Mouse (Mus musculus): ENCODE data around the gene Dusp10. TPM values are rescaled to one million over a fixed set of nuclear protein-coding genes. Genes with fewer than 3 reads are reported as not detected.

Gene Dusp10
- polyA plus RNA-seq, 1 experiment from 2014 or later, result 10.5 TPM

DNA sequence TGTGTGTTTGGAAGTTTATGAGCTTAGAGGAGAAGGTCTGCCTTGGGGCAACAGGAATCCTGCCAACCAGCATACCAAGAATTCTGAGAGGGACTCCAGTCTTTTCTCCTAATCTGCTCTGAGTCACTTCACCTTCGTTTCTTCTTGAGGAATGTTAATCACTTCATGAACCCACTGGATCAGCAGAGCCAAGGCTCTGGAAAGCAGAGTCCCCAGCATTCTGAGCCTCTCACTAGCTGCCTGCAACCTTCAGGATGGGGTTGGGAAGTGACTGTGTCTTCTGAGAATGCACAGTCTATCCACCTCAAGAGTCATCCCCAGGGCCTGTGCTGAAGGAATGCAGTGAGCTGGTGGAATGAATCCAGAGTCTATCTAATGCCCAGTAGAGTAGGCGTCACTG is 63.7 kb downstream of the Dusp10 start:
- H3K27ac ChIP-seq, result no peak overlapping the region
- peaks cover 10% of the 10 kb centered on the region for H3K4me1 ChIP-seq (replicated peaks)

GRCm38 (mm10) chr1:184079304-184079703 is 66.2 kb downstream of the Dusp10 start:
- H3K9ac ChIP-seq, result no peak overlapping the region
- no peaks in the 10 kb centered on the region for H3K9me3 ChIP-seq (replicated peaks)
- no peaks in the 10 kb centered on the region for H3K27me3 ChIP-seq
- no peak overlapping the region for H3K4me2 ChIP-seq
- H3K27ac ChIP-seq, result no peak overlapping the region
- ATAC-seq (replicated peaks; ENCODE audit: insufficient number of reproducible peaks, insufficient read depth, low FRiP score, low read depth), result no peak
- H3K36me3 ChIP-seq, result peaks cover 4% of the 10 kb centered on the region; the same call in 1 of the 2 replicates
- 91% methylated on average over 3 of the region's 3 CpGs for WGBS
- no peak overlapping the region for H3K4me3 ChIP-seq
- H3K4me1 ChIP-seq (replicated peaks), result peaks cover 10% of the 10 kb centered on the region

More for the DNA sequence above, 63.7 kb downstream of the Dusp10 start:
- no peaks in the 10 kb centered on the region for H3K9me3 ChIP-seq (replicated peaks)
- H3K9ac ChIP-seq, result no peak overlapping the region
- H3K36me3 ChIP-seq, result peaks cover 15% of the 10 kb centered on the region
- ATAC-seq (replicated peaks; ENCODE audit: insufficient number of reproducible peaks, insufficient read depth, low FRiP score, low read depth), result no peak
- no peak overlapping the region for H3K4me2 ChIP-seq
- H3K27me3 ChIP-seq, result no peaks in the 10 kb centered on the region
- no peak overlapping the region for H3K4me3 ChIP-seq
- 25% methylated on average over 2 of the region's 2 CpGs for WGBS

DNA sequence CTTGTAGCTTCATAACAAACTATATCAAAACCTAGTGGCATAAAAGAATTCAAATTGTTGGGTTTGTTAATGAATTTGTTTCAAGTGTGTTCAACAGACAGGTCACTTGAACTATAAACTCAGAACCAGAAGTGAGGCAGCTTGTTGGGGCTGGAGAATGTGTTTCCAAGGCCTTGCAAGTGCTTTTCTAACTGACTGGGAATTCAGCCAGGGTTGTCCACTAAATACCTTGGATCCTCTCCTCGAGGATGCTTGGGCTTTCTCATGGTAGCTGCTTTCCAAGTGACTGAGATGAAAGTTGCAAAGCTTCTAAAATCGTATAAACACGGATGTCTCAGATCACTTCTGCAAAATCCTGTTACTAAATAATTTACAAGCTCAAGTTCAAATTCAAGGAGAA is 69.6 kb downstream of the Dusp10 start:
- H3K4me1 ChIP-seq (replicated peaks), result no peaks in the 10 kb centered on the region
- H3K9ac ChIP-seq, result no peak overlapping the region
- H3K36me3 ChIP-seq, result no peaks in the 10 kb centered on the region
- ATAC-seq (replicated peaks; ENCODE audit: insufficient number of reproducible peaks, insufficient read depth, low FRiP score, low read depth), result no peak
- H3K27ac ChIP-seq, result no peak overlapping the region
- H3K4me2 ChIP-seq, result no peak overlapping the region
- H3K9me3 ChIP-seq (replicated peaks), result no peaks in the 10 kb centered on the region
- no peak overlapping the region for H3K4me3 ChIP-seq
- H3K27me3 ChIP-seq, result no peaks in the 10 kb centered on the region
- 59% methylated on average over 3 of the region's 3 CpGs for WGBS

- H3K27me3 ChIP-seq, result no peaks in the 10 kb centered on the region
- 72% methylated on average over 7 of the region's 7 CpGs for WGBS
- H3K9ac ChIP-seq, result no peak overlapping the region
- H3K4me1 ChIP-seq (replicated peaks), result no peaks in the 10 kb centered on the region
- H3K36me3 ChIP-seq, result no peaks in the 10 kb centered on the region
- H3K4me2 ChIP-seq, result no peak overlapping the region
- no peak for ATAC-seq (replicated peaks; ENCODE audit: insufficient number of reproducible peaks, insufficient read depth, low FRiP score, low read depth)
- no peak overlapping the region for H3K4me3 ChIP-seq
- no peaks in the 10 kb centered on the region for H3K9me3 ChIP-seq (replicated peaks)
- H3K27ac ChIP-seq, result no peak overlapping the region
Measured at GRCm38 (mm10) chr1:184083166-184083565, 70.1 kb downstream of the Dusp10 start.

DNA sequence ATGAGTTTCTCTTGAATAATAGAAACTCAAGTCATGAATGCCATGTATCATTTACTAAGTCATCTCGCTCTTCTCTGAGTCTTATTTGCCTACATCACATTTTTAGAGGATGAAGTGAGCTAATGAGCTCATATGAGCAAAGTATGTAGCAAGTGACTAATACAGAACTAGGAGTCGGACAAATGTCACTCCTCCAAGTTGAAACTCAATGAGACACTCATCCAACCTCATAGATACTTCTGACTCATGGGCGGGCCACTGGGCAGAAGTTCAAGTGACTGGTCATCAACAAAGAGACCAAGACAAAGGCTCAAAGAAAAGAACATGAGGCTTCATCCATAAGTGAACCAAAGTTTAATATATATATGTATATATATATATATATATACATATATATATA is 71.9 kb downstream of the Dusp10 start:
- H3K27ac ChIP-seq, result no peak overlapping the region
- H3K4me3 ChIP-seq, result no peak overlapping the region
- no peak overlapping the region for H3K9ac ChIP-seq
- H3K27me3 ChIP-seq, result no peaks in the 10 kb centered on the region
- 79% methylated on average over 3 of the region's 3 CpGs for WGBS
- H3K36me3 ChIP-seq, result no peaks in the 10 kb centered on the region
- no peaks in the 10 kb centered on the region for H3K9me3 ChIP-seq (replicated peaks)
- ATAC-seq (replicated peaks; ENCODE audit: insufficient number of reproducible peaks, insufficient read depth, low FRiP score, low read depth), result no peak
- no peak overlapping the region for H3K4me2 ChIP-seq
- no peaks in the 10 kb centered on the region for H3K4me1 ChIP-seq (replicated peaks)

- Histone ChIP-seq H3K4me3 (no peak overlapping the region), H3K4me2 (no peak overlapping the region), H3K36me3 (no peaks in the 10 kb centered on the region), H3K27ac (no peak overlapping the region), H3K9ac (no peak overlapping the region), H3K4me1 (replicated peaks) (peaks cover 8% of the 10 kb centered on the region; the same call in 1 of the 2 replicates), H3K27me3 (no peaks in the 10 kb centered on the region), H3K9me3 (replicated peaks) (no peaks in the 10 kb centered on the region)
- 53% methylated on average over 6 of the region's 6 CpGs for WGBS
- ATAC-seq (replicated peaks; ENCODE audit: insufficient number of reproducible peaks, insufficient read depth, low FRiP score, low read depth), result no peak
Measured at GRCm38 (mm10) chr1:184090515-184090914, 77.4 kb downstream of the Dusp10 start.

GRCm38 (mm10) chr1:184094914-184095313 is 81.8 kb downstream of the Dusp10 start:
- H3K4me3 ChIP-seq, result no peak overlapping the region
- H3K27me3 ChIP-seq, result no peaks in the 10 kb centered on the region
- H3K27ac ChIP-seq, result no peak overlapping the region
- H3K4me2 ChIP-seq, result no peak overlapping the region
- H3K9ac ChIP-seq, result no peak overlapping the region
- WGBS, result 74% methylated on average over 3 of the region's 3 CpGs
- H3K9me3 ChIP-seq (replicated peaks), result no peaks in the 10 kb centered on the region
- no peak for ATAC-seq (replicated peaks; ENCODE audit: insufficient number of reproducible peaks, insufficient read depth, low FRiP score, low read depth)
- H3K36me3 ChIP-seq, result no peaks in the 10 kb centered on the region
- H3K4me1 ChIP-seq (replicated peaks), result peaks cover 15% of the 10 kb centered on the region

DNA sequence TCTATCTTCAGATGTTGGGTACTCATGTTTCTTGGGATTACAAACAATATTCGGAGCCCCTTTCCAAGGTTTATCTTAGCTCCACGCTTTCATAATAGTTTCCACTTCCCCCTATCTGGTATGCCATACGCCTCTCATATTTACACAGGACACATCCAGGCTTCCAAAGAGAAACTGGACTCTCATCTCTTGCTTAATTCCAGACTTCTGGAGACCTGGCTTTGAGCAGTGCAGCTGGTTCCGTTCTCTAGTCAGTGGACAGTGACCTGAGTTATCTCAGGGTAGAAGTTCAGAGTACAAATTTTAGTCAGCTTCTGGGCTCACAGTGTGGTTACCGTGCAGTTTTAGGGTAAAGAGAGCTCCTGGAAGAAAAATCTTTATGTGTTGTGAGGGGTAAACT is 87.3 kb downstream of the Dusp10 start:
- no peak for ATAC-seq (replicated peaks; ENCODE audit: insufficient number of reproducible peaks, insufficient read depth, low FRiP score, low read depth)
- peaks cover 7% of the 10 kb centered on the region for H3K4me1 ChIP-seq (replicated peaks)
- H3K27ac ChIP-seq, result no peak overlapping the region
- no peak overlapping the region for H3K4me3 ChIP-seq
- H3K9me3 ChIP-seq (replicated peaks), result no peaks in the 10 kb centered on the region
- no peaks in the 10 kb centered on the region for H3K36me3 ChIP-seq
- WGBS, result 60% methylated on average over 5 of the region's 5 CpGs
- H3K4me2 ChIP-seq, result no peak overlapping the region
- H3K27me3 ChIP-seq, result no peaks in the 10 kb centered on the region
- H3K9ac ChIP-seq, result no peak overlapping the region

DNA sequence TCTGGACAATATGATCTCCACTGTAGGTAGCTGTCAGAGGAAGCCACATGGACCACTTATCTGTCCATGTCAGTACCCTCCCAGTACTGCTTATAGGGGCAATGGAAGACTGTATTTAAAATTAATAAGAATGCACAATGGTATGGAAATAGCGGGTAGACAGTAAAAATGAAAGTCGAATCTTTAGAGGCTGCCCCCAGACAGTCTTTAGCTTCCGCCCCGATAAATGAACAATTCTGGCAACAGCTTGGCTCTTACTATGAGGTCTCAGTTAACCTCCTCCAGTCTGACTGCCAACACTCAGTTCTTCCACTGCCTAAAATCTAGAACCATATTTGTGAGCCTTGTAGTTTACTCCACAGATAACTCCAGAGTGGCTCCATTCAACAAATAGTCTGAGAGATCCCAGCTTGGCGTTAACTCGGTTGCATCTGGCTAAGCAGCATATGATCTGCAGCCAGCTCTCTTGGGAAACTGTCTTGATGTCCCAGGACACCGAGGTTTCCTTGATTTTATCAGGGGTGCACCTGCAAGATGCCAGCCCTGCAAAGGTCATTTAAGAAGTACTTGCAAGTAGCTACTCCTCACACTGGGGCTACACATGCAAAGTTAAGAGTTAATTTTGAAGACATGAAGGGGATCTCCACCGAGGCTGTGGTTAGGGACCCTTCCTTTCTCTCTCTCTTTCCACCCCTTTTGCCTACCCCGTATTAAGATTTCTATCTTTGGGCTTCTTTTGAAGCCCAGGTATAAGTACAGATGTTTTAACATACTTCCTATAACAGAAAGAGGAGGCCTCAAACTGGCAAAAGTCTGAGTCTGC is 88.0 kb downstream of the Dusp10 start:
- H3K4me3 ChIP-seq, result no peak overlapping the region
- H3K4me2 ChIP-seq, result no peak overlapping the region
- H3K27ac ChIP-seq, result no peak overlapping the region
- no peaks in the 10 kb centered on the region for H3K9me3 ChIP-seq (replicated peaks)
- H3K36me3 ChIP-seq, result no peaks in the 10 kb centered on the region
- peaks cover 7% of the 10 kb centered on the region for H3K4me1 ChIP-seq (replicated peaks)
- no peak overlapping the region for H3K9ac ChIP-seq
- 80% methylated on average over 9 of the region's 9 CpGs for WGBS
- no peak for ATAC-seq (replicated peaks; ENCODE audit: insufficient number of reproducible peaks, insufficient read depth, low FRiP score, low read depth)
- no peaks in the 10 kb centered on the region for H3K27me3 ChIP-seq

DNA sequence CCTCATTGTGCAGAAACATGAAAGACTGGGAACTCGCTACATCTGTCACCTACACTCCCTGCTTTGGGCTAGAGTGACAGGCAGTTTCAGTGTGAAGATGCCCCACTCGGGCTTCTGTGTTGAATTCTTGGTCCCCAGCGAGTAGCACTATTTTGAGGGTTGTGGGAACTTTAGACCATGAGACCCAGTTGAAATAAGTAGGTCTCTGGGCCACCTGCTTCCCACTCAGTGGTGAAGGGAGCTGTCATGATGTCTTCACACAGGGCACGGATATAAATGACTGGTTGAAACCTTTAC is 88.6 kb downstream of the Dusp10 start:
- Histone ChIP-seq H3K36me3 (no peaks in the 10 kb centered on the region), H3K4me3 (no peak overlapping the region), H3K9me3 (replicated peaks) (no peaks in the 10 kb centered on the region), H3K4me2 (no peak overlapping the region), H3K9ac (no peak overlapping the region), H3K4me1 (replicated peaks) (peaks cover 6% of the 10 kb centered on the region), H3K27ac (no peak overlapping the region), H3K27me3 (no peaks in the 10 kb centered on the region)
- WGBS, result 59% methylated on average over 4 of the region's 4 CpGs
- ATAC-seq (replicated peaks; ENCODE audit: insufficient number of reproducible peaks, insufficient read depth, low FRiP score, low read depth), result no peak

- no peak overlapping the region for H3K27ac ChIP-seq
- no peak overlapping the region for H3K4me3 ChIP-seq
- 67% methylated on average over 2 of the region's 2 CpGs for WGBS
- no peaks in the 10 kb centered on the region for H3K27me3 ChIP-seq
- H3K9me3 ChIP-seq (replicated peaks), result no peaks in the 10 kb centered on the region
- H3K4me2 ChIP-seq, result no peak overlapping the region
- ATAC-seq (replicated peaks; ENCODE audit: insufficient number of reproducible peaks, insufficient read depth, low FRiP score, low read depth), result no peak
- no peaks in the 10 kb centered on the region for H3K36me3 ChIP-seq
- H3K9ac ChIP-seq, result no peak overlapping the region
- no peaks in the 10 kb centered on the region for H3K4me1 ChIP-seq (replicated peaks)
Measured at GRCm38 (mm10) chr1:184106832-184107231, 93.7 kb downstream of the Dusp10 start.

DNA sequence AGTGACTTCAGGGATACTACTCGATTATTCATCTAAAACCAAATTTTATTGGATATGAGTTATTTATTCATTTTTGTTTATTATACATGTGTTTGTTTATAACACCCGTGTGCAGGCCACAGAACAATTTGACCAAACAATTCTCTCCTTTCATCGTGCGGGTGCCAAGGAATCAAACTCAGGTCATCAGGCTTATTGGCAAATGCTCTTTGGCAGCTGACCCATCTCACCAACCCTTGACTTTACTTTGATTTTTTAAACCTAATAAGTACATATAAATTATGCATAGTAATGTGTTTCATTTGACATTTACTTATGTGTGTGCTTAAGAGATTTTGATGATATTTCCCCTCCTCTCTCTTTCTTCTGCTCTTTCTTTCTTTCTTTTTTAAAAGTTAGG is 94.3 kb downstream of the Dusp10 start:
- Histone ChIP-seq H3K36me3 (no peaks in the 10 kb centered on the region), H3K27ac (no peak overlapping the region), H3K9me3 (replicated peaks) (no peaks in the 10 kb centered on the region), H3K9ac (no peak overlapping the region), H3K4me3 (no peak overlapping the region), H3K4me1 (replicated peaks) (no peaks in the 10 kb centered on the region), H3K4me2 (no peak overlapping the region), H3K27me3 (no peaks in the 10 kb centered on the region)
- WGBS, result 81% methylated on average over 4 of the region's 4 CpGs
- ATAC-seq (replicated peaks; ENCODE audit: insufficient number of reproducible peaks, insufficient read depth, low FRiP score, low read depth), result no peak

Data from heart, embryonic 15.5 days (tissue).